Mouse (Mus musculus): Measurements from ENCODE around the gene BC005561.
"Not testable (repeated sequence)": the region's sequence is repeated elsewhere in the genome, so short reads cannot be mapped to it uniquely, and the experiment has no call there.

BC005561 gene

GRCm38 (mm10) chr5:104508195-104508891 lies at the start of gene BC005561:
BC005561 (plus strand) TSS chr5:104508352.
- DNase-seq (ENCODE audit: low spot score) = peak; percentile 79

GRCm38 (mm10) chr5:104458832-104459705 lies 49.1 kb upstream of the BC005561 start, which contains the start of gene Pkd2:
Pkd2 (plus strand) TSS chr5:104459450.
- DNase-seq (ENCODE audit: low spot score) = peak; percentile 63

- DNase-seq (ENCODE audit: low spot score) = peak; percentile 71
These were observed 48.3 kb upstream of the BC005561 start for GRCm38 (mm10) chr5:104459706-104460455.

- DNase-seq (ENCODE audit: low spot score) = no peak
These were observed 47.7 kb upstream of the BC005561 start for GRCm38 (mm10) chr5:104460456-104460838.

GRCm38 (mm10) chr5:104460856-104461255 lies 47.3 kb upstream of the BC005561 start:
- DNase-seq (ENCODE audit: low spot score) = no peak

- no peak for DNase-seq (ENCODE audit: low spot score)
These were observed 42.9 kb upstream of the BC005561 start for GRCm38 (mm10) chr5:104465279-104465678.

- DNase-seq (ENCODE audit: low spot score) = peak; percentile 33
These were observed 42.4 kb upstream of the BC005561 start for GRCm38 (mm10) chr5:104465731-104466130.

GRCm38 (mm10) chr5:104466816-104467215 lies 41.3 kb upstream of the BC005561 start:
- no peak for DNase-seq (ENCODE audit: low spot score)

- no peak for DNase-seq (ENCODE audit: low spot score)
These were observed 39.6 kb upstream of the BC005561 start for GRCm38 (mm10) chr5:104468586-104468985.

- no peak for DNase-seq (ENCODE audit: low spot score)
These were observed 37.2 kb upstream of the BC005561 start for GRCm38 (mm10) chr5:104470981-104471391.

GRCm38 (mm10) chr5:104472371-104472770 lies 35.8 kb upstream of the BC005561 start:
- DNase-seq (ENCODE audit: low spot score) = no peak

GRCm38 (mm10) chr5:104480367-104480766 lies 27.8 kb upstream of the BC005561 start:
- no peak for DNase-seq (ENCODE audit: low spot score)

GRCm38 (mm10) chr5:104482856-104483255 lies 25.3 kb upstream of the BC005561 start:
- DNase-seq (ENCODE audit: low spot score) = no peak

GRCm38 (mm10) chr5:104491561-104491960 lies 16.6 kb upstream of the BC005561 start:
- DNase-seq (ENCODE audit: low spot score) = no peak

- DNase-seq (ENCODE audit: low spot score) = no peak
These were observed 3.3 kb upstream of the BC005561 start for GRCm38 (mm10) chr5:104504883-104505282.

- DNase-seq (ENCODE audit: low spot score) = no peak
These were observed 340 bp upstream of the BC005561 start for GRCm38 (mm10) chr5:104507829-104508194.

GRCm38 (mm10) chr5:104511211-104511610 lies 3.1 kb downstream of the BC005561 start:
- no peak for DNase-seq (ENCODE audit: low spot score)

- DNase-seq (ENCODE audit: low spot score) = no peak
These were observed 30.5 kb downstream of the BC005561 start for GRCm38 (mm10) chr5:104538612-104539011.

GRCm38 (mm10) chr5:104539331-104539730 lies 31.2 kb downstream of the BC005561 start:
- DNase-seq (ENCODE audit: low spot score) = no peak

GRCm38 (mm10) chr5:104568079-104568478 lies 59.9 kb downstream of the BC005561 start:
- not testable (repeated sequence) for DNase-seq (ENCODE audit: low spot score)

GRCm38 (mm10) chr5:104570766-104571165 lies 62.6 kb downstream of the BC005561 start:
- peak; percentile 43 for DNase-seq (ENCODE audit: low spot score)

GRCm38 (mm10) chr5:104571282-104571921 lies 63.2 kb downstream of the BC005561 start:
- DNase-seq (ENCODE audit: low spot score) = peak; percentile 95
